Mouse (Mus musculus): ENCODE measurements around the gene Gtf2ird2. TPM values are rescaled to one million over a fixed set of nuclear protein-coding genes. Genes with fewer than 3 reads are reported as not detected.

Gene Gtf2ird2
- polyA plus RNA-seq, 1 experiment from 2014 or later, result 5.9 TPM

DNA sequence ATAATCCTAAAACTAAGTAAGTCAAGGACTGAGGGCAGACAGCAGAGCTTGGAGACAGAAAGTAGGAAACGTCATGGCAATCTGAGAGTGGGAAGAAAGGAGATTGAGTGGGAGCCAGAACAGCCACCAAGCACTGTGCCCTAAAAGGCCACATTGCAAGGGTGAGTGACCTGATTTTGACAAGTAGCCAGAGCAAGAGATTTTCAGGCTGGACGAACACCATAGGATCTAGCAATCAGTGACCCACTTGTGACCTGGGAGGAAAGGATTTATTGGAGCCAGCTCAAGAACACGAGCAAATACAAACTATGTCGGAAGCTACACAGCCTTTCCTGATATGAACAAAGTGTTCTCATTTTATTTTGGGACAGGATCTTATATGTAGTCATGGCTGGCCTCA is 1.1 kb upstream of the Gtf2ird2 start:
- DNase-seq (ENCODE audit: low spot score), result no peak

- no peak for DNase-seq (ENCODE audit: low spot score)
Measured at GRCm38 (mm10) chr5:134183162-134183561, 657 bp upstream of the Gtf2ird2 start.

DNA sequence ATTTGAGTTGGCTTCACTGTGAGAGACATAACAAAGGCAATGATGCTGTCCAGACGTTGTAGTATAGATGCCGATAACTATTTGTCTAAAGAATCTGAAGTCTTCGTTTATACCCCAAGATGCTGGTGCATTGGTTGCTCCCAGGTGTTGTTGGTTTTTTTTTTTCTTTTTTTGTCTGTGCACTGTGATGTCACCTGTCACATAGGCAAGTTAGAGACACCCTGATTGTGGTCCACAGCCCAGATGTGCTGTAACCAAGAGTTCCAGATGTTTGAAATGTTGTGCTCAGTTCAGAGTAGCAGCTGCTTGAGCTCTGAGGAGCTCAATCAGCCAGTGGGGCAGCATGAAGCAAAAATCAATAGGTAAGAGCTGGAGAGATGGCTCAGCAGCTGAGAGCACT is 2.2 kb downstream of the Gtf2ird2 start:
- DNase-seq (ENCODE audit: low spot score), result peak; percentile 77

DNA sequence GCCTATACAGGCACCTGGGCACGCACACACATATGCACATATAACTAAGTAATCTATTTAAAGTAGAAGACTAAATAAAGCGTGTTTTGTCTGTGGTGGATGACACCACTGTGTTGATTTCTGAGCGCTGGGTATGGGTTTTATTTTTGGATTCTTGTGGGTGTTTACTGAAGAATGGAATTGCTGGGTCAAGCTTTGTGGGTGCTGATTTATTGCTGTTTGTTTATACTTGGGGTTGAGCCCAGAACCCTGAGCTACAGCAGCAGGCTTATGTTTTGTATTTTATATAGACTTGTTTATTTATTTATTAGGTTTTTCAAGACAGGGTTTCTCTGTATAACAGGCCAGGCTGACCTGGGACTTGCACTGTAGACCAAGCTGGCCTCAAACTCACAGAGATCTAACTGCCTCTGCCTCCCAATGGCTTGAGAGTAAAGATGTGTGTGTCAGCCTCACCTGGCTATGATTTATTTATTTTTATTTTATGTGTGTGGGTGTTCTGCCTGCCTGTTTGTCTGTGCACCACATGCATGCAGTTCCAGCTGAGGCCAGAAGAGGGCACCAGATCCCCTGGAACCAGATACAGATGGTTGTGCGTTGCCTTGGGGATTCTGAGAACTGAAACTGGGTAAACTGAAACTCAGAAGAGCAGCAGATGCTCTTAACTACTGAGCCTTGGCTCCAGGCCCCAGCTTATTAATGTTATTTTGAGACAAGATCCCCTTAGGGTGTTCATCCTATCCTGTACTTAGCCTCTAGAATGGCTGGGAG is 3.3 kb downstream of the Gtf2ird2 start:
- peak; percentile 68 for DNase-seq (ENCODE audit: low spot score)

DNA sequence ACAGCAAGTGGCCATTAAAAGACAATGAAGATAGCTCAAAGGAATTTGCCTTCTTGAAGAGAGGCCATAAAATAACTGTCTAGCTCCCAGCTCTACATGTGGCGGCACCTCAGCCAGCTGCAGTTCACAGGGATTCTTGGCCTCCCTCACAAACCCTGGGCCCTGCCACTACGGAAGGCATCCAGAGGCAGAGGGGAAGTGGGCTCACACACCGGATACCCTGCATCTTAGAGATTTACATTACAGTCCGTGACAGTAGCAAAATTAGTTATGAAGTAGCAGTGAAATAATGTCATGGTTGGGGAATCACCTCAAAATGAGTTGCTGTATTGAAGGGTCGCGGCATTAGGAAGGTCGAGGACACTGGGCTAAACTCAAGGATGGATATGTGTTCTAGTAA is 4.8 kb downstream of the Gtf2ird2 start:
- DNase-seq (ENCODE audit: low spot score), result peak; percentile 85

DNA sequence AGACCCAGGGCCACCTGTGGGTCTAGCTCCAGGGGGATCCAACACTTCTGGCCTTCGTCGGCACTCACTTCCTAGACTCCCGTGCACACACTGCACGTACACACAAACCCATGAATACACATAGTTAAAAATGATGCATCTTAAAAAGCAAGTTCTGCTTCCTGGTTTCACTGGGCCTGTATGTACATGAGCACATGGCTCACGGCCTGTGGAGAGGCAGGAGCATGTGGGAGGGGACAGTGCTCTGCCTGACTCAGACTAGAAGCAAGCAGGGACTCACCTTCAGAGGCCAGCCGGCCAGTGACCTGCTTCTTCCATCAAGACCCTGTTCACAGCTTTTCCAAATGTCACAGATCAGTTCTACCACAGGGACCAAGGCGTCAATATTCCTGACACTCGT is 9.8 kb downstream of the Gtf2ird2 start:
- no peak for DNase-seq (ENCODE audit: low spot score)

DNA sequence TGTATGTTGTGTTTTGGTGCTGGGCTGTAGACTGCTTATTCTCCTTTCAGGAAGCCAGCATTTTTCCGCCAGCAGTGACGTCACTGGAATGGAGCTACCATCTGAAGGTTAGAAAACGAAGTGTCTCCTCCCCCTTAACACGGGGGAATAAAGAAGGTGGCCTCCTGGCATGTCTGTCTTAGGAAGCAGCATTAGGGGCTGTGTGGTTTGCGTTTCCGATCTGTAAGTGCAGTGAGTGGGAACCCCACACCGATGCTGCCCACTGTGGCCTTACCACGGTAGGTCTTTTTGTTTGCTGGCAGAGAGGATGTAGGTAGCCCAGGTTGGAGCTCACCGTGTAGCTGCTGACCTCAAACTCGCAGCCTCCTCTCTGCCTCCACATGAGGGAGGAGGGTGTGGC is 22.9 kb downstream of the Gtf2ird2 start:
- DNase-seq (ENCODE audit: low spot score), result no peak

GRCm38 (mm10) chr5:134209931-134210554 is 26.2 kb downstream of the Gtf2ird2 start:
- no peak for DNase-seq (ENCODE audit: low spot score)

- peak; percentile 43 for DNase-seq (ENCODE audit: low spot score)
Measured at GRCm38 (mm10) chr5:134214021-134214806, 30.4 kb downstream of the Gtf2ird2 start.

DNA sequence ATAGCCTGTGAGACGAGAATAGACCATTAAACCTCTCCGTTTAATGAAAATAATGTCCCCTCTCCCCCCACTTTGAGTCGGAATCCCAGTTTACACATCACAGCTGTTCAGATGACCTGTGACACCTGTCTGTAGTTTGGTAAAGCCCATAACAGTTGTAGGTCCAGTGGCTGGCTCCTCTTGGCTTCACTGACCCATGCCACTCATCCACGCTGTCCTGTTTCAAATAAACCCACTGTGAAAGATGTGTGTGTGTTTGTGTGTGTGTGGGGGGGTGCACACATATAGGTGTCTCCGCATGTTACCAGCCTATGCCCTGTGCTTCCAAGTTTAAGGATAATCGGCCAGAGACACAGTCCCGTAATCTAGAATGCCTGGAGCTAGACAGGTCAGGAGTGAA is 34.1 kb downstream of the Gtf2ird2 start:
- DNase-seq (ENCODE audit: low spot score), result no peak

DNA sequence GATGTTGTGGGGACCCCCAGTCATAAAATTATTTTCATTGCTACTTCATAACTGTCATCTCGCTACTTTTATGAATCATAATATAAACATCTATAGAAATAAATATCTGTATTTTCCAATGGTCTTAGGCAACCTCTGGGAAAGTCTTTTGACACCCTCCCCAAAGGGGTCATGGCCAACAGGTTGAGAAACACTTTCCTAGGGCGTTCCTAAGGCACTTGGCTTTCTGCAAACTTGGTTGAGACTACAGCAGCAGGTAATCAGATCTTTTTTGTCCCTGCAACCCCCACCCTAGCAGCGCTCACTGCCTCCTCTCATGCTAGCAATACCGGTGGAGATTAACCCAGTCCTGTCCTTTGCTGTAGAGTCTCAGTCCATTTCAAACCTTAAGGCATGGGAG is 37.5 kb downstream of the Gtf2ird2 start:
- no peak for DNase-seq (ENCODE audit: low spot score)

- no peak for DNase-seq (ENCODE audit: low spot score)
Measured at GRCm38 (mm10) chr5:134221708-134222150, 37.9 kb downstream of the Gtf2ird2 start.

- DNase-seq (ENCODE audit: low spot score), result peak; percentile 26
Measured at GRCm38 (mm10) chr5:134225110-134225901, 41.5 kb downstream of the Gtf2ird2 start.

DNA sequence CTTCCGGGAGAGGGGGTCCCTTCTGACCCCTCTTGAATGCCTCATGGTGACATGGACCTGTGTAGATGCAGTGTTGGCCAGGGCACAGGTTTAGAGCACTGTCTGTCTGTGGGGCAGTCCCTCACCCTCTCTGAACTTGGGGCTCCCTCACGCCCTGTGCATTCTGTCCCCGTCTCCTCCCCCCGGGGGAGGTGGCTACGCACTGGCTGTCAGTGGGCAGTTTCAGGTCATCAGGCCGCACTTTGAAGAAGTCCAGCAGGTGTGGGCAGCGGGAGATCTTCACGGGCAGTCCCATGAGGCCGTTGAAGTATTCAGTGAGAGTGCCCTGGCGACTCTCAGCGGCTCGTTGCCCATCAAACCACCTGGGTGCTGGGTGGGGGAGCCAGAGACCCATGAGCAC is 43.1 kb downstream of the Gtf2ird2 start:
- no peak for DNase-seq (ENCODE audit: low spot score)

- peak; percentile 73 for DNase-seq (ENCODE audit: low spot score)
Measured at GRCm38 (mm10) chr5:134227574-134228248, 43.9 kb downstream of the Gtf2ird2 start.

GRCm38 (mm10) chr5:134228249-134228638 is 44.4 kb downstream of the Gtf2ird2 start:
- DNase-seq (ENCODE audit: low spot score), result no peak

- no peak for DNase-seq (ENCODE audit: low spot score)
Measured at GRCm38 (mm10) chr5:134229391-134229790, 45.6 kb downstream of the Gtf2ird2 start, which contains the start of gene Ncf1. Gene Ncf1, minus strand, starts transcription at chr5:134229625.

DNA sequence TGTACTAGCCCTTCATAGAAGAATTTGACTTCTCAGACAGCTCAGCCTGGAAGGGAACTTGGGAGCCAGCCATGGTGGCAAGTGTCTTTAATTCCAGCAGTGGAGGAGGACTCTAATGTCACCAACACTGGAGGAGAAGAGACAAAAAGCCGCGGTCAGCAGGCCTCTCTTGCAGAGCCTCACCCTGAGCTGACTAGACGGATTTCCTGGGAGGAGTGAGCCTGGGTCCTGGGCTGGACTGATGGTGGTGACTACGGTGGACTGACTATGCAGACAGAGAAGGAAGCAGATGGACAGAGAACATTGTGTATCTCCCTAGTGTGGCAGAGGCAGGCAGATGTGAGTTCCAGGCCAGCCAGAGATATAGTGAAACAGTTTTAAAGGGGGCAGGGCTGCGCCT is 47.6 kb downstream of the Gtf2ird2 start:
- DNase-seq (ENCODE audit: low spot score), result no peak

DNA sequence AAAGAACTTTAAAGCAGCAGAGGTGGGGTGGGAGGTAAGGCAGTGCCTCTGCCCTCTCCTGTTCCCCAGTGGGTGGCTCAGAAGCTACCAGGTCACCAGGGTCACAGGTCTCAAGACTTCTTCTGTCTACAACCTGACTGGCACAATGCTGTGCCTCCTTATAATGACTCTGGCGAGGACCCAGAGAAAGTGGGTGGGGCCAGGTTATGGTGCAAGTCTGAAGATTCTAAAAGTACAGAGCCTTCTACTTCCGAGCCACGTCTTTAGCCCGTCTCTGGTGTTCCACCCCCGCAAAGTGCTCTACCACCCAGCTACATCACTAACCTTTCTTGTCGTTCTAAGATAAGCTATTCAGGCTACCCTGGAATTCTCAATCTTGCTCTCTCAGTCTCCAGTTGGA is 48.3 kb downstream of the Gtf2ird2 start:
- DNase-seq (ENCODE audit: low spot score), result peak; percentile 60

GRCm38 (mm10) chr5:134232568-134232967 is 48.7 kb downstream of the Gtf2ird2 start:
- DNase-seq (ENCODE audit: low spot score), result no peak

DNA sequence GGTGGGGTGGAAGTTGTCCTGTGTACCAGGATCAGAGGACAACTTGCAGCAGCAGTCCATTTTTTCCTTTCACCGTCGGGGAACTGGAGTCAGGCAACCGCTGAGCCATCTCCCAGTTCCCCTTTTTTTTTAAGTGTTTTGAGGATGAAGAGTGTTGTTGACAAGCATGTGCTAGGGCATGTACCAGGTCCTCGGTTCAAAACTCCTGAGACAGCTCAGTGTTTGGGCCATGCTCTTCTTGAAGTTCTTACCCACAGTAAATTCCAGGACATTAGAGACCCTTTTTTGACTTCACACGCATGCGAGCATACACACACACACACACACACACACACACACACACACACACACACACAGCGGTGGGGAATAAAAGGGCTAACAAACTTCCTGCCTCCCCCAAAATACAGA is 49.4 kb downstream of the Gtf2ird2 start:
- DNase-seq (ENCODE audit: low spot score), result peak; percentile 65
